Mouse (Mus musculus): Measurements from ENCODE around the gene Zbtb38. TPM values are rescaled to one million over a fixed set of nuclear protein-coding genes. Genes with fewer than 3 reads are reported as not detected.

Gene Zbtb38
- polyA plus RNA-seq, 1 experiment, result 5.9 TPM

- H3K4me1 ChIP-seq (ENCODE audit: control insufficient read depth, insufficient read depth, insufficient read length), result peaks cover 3% of the 10 kb centered on the region; the same call in 1 of the 2 replicates
- H3K27me3 ChIP-seq (ENCODE audit: control insufficient read depth, insufficient read depth, low read length), result no peaks in the 10 kb centered on the region
- 1% methylated on average over 84 of the region's 85 CpGs for WGBS
- peak overlapping the region; percentile 93 for H3K27ac ChIP-seq (ENCODE audit: insufficient read depth, low read length)
- peaks cover 3% of the 10 kb centered on the region; the same call in 1 of the 2 replicates for H3K36me3 ChIP-seq (ENCODE audit: control insufficient read depth, insufficient read depth, low read length)
- peak overlapping the region; percentile 74 for H3K4me3 ChIP-seq (ENCODE audit: extremely low read depth, insufficient read depth, insufficient read length)
- TF ChIP-seq CTCF (IDR thresholded peaks at IDR 0.05; ENCODE audit: extremely low read depth, insufficient read depth, insufficient read length, insufficient replicate concordance), result no peak
- TF ChIP-seq POLR2A (IDR thresholded peaks at IDR 0.05; ENCODE audit: low read depth, low read length), result no peak; the same call in 1 of the 2 replicates
- DNase-seq (ENCODE audit: low read depth in 1 of 2, low spot score in 2 of 2), result peak in 1 of 2 experiments; percentile 71
Observed at GRCm38 (mm10) chr9:96719408-96720158, 33.0 kb downstream of the Zbtb38 start.

- TF ChIP-seq CTCF (IDR thresholded peaks at IDR 0.05; ENCODE audit: extremely low read depth, insufficient read depth, insufficient read length, insufficient replicate concordance) (no peak), POLR2A (IDR thresholded peaks at IDR 0.05; ENCODE audit: low read depth, low read length) (no peak)
- H3K36me3 ChIP-seq (ENCODE audit: control insufficient read depth, insufficient read depth, low read length), result peaks cover 3% of the 10 kb centered on the region; the same call in 1 of the 2 replicates
- 25% methylated on average over 10 of the region's 10 CpGs for WGBS
- no peak for DNase-seq (ENCODE audit: low read depth in 1 of 2, low spot score in 2 of 2)
- H3K4me3 ChIP-seq (ENCODE audit: extremely low read depth, insufficient read depth, insufficient read length), result peak overlapping the region; percentile 74
- peaks cover 7% of the 10 kb centered on the region; the same call in 1 of the 2 replicates for H3K4me1 ChIP-seq (ENCODE audit: control insufficient read depth, insufficient read depth, insufficient read length)
- peak overlapping the region; percentile 93 for H3K27ac ChIP-seq (ENCODE audit: insufficient read depth, low read length)
- no peaks in the 10 kb centered on the region for H3K27me3 ChIP-seq (ENCODE audit: control insufficient read depth, insufficient read depth, low read length)
Observed at GRCm38 (mm10) chr9:96718888-96719287, 33.7 kb downstream of the Zbtb38 start.

- TF ChIP-seq CTCF (IDR thresholded peaks at IDR 0.05; ENCODE audit: extremely low read depth, insufficient read depth, insufficient read length, insufficient replicate concordance), result no peak
- no peak for TF ChIP-seq POLR2A (IDR thresholded peaks at IDR 0.05; ENCODE audit: low read depth, low read length)
- Histone ChIP-seq H3K4me3 (ENCODE audit: extremely low read depth, insufficient read depth, insufficient read length) (no peak overlapping the region), H3K4me1 (ENCODE audit: control insufficient read depth, insufficient read depth, insufficient read length) (peaks cover 9% of the 10 kb centered on the region; the same call in 1 of the 2 replicates), H3K27ac (ENCODE audit: insufficient read depth, low read length) (no peak overlapping the region), H3K27me3 (ENCODE audit: control insufficient read depth, insufficient read depth, low read length) (no peaks in the 10 kb centered on the region), H3K36me3 (ENCODE audit: control insufficient read depth, insufficient read depth, low read length) (peaks cover 3% of the 10 kb centered on the region; the same call in 1 of the 2 replicates)
- WGBS, result 70% methylated on average over 8 of the region's 8 CpGs
- no peak for DNase-seq (ENCODE audit: low read depth in 1 of 2, low spot score in 2 of 2)
Observed at GRCm38 (mm10) chr9:96718402-96718798, 34.2 kb downstream of the Zbtb38 start.

- TF ChIP-seq POLR2A (IDR thresholded peaks at IDR 0.05; ENCODE audit: low read depth, low read length) (no peak), CTCF (IDR thresholded peaks at IDR 0.05; ENCODE audit: extremely low read depth, insufficient read depth, insufficient read length, insufficient replicate concordance) (no peak)
- Histone ChIP-seq H3K36me3 (ENCODE audit: control insufficient read depth, insufficient read depth, low read length) (peaks cover 3% of the 10 kb centered on the region; the same call in 1 of the 2 replicates), H3K4me3 (ENCODE audit: extremely low read depth, insufficient read depth, insufficient read length) (no peak overlapping the region), H3K4me1 (ENCODE audit: control insufficient read depth, insufficient read depth, insufficient read length) (peaks cover 9% of the 10 kb centered on the region; the same call in 1 of the 2 replicates), H3K27ac (ENCODE audit: insufficient read depth, low read length) (no peak overlapping the region), H3K27me3 (ENCODE audit: control insufficient read depth, insufficient read depth, low read length) (no peaks in the 10 kb centered on the region)
- DNase-seq (ENCODE audit: low read depth in 1 of 2, low spot score in 2 of 2), result no peak
- WGBS, result 92% methylated on average over 16 of the region's 16 CpGs
Observed at GRCm38 (mm10) chr9:96717698-96718401, 34.8 kb downstream of the Zbtb38 start.

DNA sequence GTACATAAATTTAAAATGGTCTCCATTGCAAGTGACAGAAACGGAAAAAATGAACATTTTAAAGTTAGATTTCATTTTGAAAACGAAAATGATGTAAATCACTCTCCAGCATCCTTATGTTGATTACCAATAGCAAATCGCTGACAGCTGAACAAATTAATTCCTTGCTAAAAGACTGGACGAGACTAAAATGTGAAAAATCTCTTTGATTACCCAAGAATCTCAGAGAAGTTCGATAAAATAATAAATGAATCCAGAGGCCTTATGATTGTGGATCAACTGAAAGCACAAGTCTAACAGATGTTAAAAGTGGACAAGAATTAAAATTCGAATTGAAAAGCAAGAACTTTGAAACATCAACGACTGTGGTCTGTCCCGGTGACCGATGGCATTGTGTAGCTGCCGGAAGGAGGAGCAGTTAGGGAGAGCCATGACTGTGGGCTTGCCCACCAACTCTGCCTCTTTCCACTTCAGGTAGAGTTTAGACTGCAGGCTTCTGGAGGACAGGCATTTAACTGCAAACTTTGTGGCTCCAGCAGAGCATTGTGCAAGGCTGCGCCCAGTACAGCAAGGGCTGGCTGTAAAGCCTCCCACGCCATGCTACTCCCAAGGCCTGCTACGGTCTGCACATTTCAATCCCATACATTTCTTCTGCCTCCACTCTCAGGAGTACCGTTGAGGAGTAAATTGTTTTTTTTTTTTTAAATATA lies 35.7 kb downstream of the Zbtb38 start:
- no peak for DNase-seq (ENCODE audit: low read depth in 1 of 2, low spot score in 2 of 2)
- Histone ChIP-seq H3K27me3 (ENCODE audit: control insufficient read depth, insufficient read depth, low read length) (no peaks in the 10 kb centered on the region), H3K4me3 (ENCODE audit: extremely low read depth, insufficient read depth, insufficient read length) (no peak overlapping the region), H3K27ac (ENCODE audit: insufficient read depth, low read length) (no peak overlapping the region), H3K4me1 (ENCODE audit: control insufficient read depth, insufficient read depth, insufficient read length) (peaks cover 9% of the 10 kb centered on the region; the same call in 1 of the 2 replicates), H3K36me3 (ENCODE audit: control insufficient read depth, insufficient read depth, low read length) (peaks cover 3% of the 10 kb centered on the region; the same call in 1 of the 2 replicates)
- no peak for TF ChIP-seq CTCF (IDR thresholded peaks at IDR 0.05; ENCODE audit: extremely low read depth, insufficient read depth, insufficient read length, insufficient replicate concordance)
- no peak for TF ChIP-seq POLR2A (IDR thresholded peaks at IDR 0.05; ENCODE audit: low read depth, low read length)
- WGBS, result 91% methylated on average over 14 of the region's 14 CpGs

- 64% methylated on average over 10 of the region's 10 CpGs for WGBS
- no peak for DNase-seq (ENCODE audit: low read depth in 1 of 2, low spot score in 2 of 2)
- Histone ChIP-seq H3K27me3 (ENCODE audit: control insufficient read depth, insufficient read depth, low read length) (no peaks in the 10 kb centered on the region), H3K4me3 (ENCODE audit: extremely low read depth, insufficient read depth, insufficient read length) (no peak overlapping the region), H3K36me3 (ENCODE audit: control insufficient read depth, insufficient read depth, low read length) (peaks cover 3% of the 10 kb centered on the region; the same call in 1 of the 2 replicates), H3K4me1 (ENCODE audit: control insufficient read depth, insufficient read depth, insufficient read length) (peaks cover 9% of the 10 kb centered on the region; the same call in 1 of the 2 replicates), H3K27ac (ENCODE audit: insufficient read depth, low read length) (0 out of 2 replicates have a peak overlapping the region, but pooled peaks have one; percentile 15)
- no peak for TF ChIP-seq CTCF (IDR thresholded peaks at IDR 0.05; ENCODE audit: extremely low read depth, insufficient read depth, insufficient read length, insufficient replicate concordance)
- TF ChIP-seq POLR2A (IDR thresholded peaks at IDR 0.05; ENCODE audit: low read depth, low read length), result no peak
Observed at GRCm38 (mm10) chr9:96716136-96716535, 36.5 kb downstream of the Zbtb38 start.

Data from spleen, adult 2 months (tissue).